Mouse (Mus musculus) thymus, adult 18-20 months (tissue): ENCODE measurements at regions not wholly inside any gene's neighbourhood (a gene's known extent, or its start where the extent isn't known, plus 50 kb on each side); places are given as distances from the start of the nearest gene placed in this dataset.
A peak's percentile ranks its signal among the peaks of the same experiment; 100 is the strongest.
"Not testable (repeated sequence)": the region's sequence is repeated elsewhere in the genome, so short reads cannot be mapped to it uniquely, and the experiment has no call there.

Source experiments
- DNase-seq, 2 experiments: peaks; one replicate each; pipeline ENCODE4 v3.0.0; 2022; ENCODE audit warnings: mixed read lengths in 2 of 2

DNA sequence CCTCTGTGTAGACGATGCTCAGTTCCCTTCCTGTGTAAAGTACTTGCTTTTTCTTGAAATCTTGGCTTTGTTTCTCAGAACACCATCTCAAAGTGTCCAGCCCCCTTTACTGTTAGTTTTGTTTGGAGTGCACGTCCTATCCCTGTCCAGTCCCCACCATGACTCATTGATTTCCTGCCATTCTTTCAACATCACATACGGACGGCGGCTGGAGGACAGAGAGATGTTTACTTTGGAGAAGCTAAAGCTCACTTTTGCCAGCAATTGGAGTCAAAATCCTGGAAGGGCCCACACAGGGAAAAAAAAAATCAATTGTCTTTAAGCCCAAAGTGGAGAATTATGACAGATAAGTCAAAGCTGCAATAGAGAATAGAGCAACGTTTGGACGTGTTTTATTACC, 51.8 kb downstream of the Gm5426 start:
- no peak for DNase-seq

DNA sequence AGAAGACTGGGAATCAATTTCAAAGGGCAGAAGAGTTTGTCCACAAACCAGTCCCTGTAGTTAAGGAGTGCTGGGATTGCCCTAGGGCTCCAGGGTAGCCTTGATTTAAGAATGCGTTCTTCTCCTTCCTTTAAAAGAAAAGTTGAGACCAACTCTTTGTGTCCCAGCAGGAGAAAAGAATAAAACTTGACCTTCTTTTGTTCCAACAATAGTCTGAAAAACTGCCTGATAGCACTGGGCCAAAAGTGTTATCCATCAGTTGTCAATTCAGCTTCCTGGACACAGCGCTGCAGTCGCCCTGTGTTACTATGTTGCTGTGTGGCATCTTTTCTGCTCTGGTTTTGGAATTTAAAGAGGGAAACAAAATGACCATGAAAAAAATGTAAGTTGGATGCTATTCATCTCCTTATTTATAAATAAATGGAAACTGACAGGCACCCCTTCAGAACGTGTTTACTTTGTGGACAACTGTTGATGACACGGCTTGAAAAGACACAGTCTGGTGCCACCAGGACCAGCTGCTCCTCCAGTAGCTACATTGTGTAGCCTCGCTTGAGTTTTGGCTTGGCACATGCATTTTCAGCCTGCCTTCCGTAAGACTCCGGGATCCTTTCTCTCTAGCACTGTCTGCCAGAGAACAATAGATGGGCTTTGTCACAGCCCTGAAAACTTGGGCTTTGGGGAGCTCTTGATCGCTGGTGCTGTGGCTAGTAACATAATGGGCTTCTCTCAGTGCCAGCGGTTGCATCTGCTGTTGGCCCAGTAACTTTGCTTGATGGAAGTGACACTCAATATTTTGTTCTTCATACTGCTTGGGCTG, 54.0 kb downstream of the Gm5426 start:
- no peak for DNase-seq

DNA sequence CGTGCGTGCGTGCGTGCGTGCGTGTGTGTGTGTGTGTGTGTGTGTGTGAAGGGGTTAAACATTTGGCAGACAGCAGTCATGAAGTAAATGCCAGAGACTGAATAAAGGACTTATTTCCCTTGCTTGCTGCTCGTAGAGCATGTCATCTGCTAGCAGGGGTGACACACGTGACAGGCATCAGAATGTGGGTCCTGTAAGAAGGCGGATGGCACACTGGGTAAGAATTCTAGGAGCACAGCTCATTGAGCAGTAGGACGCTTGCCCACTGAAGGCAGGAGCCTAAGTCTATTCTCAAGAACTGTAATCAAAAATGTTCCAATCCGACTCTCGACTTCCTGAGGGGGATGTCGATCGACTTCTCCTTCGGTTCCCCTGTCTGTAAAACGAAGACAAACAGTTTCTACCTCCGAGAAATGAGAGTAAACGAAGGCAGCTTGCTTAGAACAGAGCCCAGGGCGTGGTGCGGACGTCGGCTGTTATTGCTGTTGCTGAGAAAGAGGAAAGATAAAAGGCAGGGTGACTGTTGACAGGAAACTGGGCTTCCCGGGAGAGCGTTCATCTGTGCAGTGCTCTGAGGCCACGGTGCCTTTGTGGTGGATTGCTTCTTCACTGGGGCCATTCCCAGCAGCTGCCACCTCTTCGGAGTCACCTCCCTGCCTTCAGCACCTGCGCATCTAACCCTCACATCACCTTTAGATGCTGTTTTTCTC, 64.7 kb downstream of the Gm5426 start:
- DNase-seq, result peak; percentile 22 to 54

DNA sequence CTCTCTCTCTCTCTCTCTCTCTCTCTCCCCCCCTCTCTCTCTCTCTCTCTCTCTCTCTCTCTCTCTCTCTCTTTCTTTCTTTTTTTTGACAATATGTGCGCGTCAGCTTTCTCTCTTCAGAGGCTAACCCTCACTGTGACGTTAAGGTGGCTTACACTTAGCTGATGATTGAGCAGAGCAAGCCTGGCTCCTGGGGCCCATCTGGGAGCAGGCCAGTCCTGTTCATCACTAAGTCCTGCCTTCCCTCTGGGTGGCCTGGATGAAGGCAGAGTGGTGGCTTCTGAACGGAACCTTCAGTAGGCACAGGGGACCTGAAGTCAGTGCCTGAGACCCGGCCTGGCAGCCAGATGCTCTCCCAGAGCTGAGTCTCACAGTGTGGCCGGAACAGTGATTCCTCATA, 65.5 kb downstream of the Gm5426 start:
- DNase-seq, result no peak

DNA sequence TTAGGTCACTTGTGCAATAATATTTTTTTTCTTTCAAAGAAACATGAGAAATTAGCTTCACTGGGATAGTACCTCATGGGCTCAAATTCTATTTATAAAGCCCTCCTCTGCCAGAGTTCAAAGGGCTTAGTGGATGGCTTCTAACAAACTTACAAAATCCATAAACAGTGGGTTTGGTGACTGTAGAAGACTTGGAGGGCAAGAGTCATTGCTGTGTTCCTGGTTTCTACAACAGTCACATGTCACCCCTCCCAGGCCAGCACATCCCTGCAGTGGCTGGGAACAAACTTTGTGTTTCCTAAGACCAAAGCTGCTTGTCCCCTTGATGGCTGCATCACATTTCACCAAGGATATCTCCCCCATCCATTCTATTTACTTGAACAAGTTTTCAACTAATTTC, 66.5 kb downstream of the Gm5426 start:
- DNase-seq, result no peak

DNA sequence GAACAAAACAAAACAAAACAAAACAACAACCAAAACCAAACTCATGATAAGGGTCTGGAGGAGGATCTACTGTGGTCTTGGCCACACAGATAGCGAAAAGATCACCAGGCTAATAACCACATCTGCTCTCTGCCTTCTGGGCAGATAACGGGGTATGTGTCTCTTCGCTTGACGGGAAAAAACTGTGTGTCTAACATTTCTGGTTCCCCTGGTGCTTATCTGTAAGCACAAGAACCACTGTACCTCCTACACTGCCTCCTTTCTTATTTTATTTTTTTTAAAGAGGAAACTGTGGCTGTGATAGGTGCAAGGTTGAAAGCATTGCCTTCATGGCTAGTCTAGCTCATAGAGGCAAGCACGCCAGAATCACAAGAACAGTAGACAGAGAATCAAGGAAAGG, 67.8 kb downstream of the Gm5426 start:
- no peak for DNase-seq

DNA sequence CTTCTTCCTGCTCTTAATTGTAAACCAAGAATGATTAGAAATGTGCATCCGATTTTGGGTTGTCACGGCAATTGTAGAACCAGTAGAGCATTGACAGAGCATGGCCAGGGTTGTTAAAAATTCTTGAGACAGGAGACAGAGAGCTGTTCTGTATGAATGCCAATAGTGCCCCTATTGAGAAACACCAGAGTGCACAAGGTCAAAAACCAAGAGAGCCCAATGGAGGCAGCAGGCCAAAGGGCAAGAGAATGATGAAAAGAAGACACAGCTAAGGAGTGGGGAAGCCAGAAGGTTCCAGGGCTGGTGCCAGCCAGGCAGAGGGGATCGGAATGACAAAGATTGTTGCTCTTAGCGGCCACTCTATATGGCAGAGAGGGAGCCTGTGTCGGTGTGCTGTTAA, 72.8 kb downstream of the Gm5426 start:
- no peak for DNase-seq

DNA sequence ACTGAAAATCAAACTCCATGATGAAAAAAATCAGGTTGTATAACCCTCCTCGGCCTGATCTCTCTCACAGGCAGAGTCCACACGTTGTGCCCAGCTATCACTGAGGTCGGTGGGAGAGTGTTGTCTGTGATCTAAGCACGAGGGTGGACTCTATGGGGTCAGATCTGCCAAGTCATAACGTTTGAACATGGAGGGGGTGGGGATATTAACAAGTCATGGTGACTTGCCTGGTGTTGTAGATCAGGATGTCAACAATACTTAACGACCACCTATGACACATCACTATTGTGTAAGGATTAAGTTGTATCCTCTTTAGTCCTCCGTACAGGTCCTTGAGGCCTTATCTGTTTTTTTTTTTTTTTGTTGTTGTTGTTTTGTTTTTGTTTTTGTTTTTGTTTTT, 74.8 kb downstream of the Gm5426 start:
- no peak for DNase-seq

DNA sequence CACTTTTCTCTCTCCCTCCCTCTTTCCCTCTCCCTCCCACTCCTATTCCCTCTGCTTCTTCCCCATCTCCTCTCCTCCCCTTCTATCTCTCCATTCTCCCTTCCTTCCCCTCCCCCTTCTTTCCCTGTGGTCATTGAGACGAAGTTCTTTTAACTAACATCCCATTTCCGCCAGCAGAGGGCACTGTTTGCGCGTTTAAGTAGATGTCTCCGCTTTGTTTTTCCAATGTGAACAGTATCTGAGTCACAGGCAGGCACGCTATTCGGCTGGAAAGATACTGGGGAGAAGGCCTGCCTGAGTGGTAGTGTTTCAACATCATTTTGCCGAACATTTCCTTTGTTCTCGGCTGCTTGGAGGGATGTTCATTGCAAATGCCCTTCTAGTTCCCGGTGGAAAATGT, 77.5 kb downstream of the Gm5426 start:
- DNase-seq, result peak; percentile 55 to 72

DNA sequence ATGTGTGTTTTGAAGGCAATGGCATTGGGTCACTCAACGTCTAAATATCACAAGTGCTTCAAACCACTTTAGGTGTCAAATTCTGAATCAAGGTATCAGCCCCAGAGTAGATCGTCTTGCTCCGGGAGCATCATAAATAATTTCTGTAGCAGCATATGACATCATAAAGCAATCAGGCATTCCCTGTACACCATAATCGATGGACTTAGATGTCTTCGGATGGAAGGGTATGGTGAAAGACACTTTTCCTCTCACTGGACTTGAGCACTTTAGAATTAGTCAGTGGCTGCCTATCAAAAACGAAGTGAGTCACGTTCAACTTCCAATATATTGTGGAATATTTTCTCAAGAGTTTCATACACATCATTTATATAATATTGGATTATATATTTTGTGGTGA, 77.9 kb downstream of the Gm5426 start:
- DNase-seq, result no peak

DNA sequence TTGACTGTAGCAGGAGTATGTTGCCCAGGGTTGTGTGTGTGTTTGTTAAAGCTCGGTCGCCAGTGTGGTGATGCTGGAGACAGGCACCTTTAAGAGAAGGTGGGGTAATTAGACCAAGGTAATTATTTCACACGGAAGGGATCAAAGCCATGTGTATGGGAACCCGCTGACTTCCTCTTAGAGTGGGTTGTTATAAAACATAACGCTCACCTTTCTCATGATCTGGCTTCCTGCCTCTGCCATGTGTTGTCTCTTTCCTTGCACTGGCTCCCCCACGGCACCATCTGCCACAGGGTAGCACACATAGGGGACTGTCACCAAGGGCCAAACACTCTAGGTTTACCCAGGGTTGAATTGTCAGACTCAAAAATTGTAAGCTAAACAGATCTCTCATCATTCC, 78.5 kb downstream of the Gm5426 start:
- peak; percentile 29 to 47 for DNase-seq

DNA sequence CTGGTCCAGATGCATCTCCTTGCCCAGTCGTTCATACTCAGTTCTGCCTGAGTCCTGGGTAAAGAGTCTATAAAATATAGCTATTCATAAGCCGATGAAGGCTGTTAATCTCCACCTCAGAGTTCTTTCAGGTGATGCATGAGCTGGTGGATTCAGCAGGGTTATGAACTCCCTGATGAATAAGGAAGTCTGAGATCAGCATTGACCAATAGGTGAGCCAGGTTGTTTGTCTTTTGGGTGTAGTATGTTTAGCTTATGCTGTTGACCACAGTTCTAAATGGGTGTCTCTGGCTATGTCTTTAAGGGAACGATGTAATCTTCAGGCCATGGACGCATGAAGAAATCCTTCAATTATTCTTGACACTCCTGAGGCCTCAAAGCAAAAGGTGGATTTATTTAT, 84.3 kb downstream of the Gm5426 start:
- no peak for DNase-seq

DNA sequence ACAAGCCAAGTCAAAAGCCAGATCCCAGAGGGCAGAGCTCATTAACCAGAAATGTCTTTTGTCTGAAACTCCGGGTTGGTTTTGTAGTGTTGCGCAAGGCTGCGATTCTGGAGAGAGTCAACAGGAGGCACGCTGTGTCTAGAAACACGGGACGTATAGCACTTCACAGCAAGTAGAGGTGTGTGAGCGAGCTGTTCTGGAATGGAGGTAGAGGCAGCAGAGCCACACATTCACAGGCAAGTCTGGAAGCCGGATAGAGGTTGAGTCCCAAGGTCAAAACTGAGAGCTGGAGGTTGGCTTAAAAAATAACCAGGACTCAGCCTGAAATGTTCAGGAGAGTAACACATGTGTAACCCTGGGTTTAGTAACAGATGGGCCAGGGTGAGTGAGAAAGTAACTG, 94.0 kb downstream of the Gm5426 start:
- no peak for DNase-seq

DNA sequence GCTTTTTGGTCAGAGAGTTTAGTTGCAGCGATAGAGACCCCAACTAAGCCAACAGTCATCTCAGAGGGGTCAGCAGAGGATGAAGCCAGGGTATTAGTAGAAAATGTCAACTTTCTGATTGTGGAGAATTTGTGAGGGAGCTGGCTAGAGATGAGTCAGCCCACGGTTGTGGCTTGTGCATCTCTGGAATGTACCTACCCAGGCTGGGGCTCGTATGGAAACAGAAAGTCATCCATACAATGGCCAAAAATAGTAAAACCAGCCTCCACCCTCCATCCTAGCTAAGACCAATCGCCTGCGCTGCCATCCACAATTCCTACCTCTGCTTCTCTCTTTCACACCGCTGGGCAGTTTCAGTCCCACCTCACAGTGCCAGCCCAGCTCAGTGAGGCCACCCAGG, 94.9 kb downstream of the Gm5426 start:
- no peak for DNase-seq

DNA sequence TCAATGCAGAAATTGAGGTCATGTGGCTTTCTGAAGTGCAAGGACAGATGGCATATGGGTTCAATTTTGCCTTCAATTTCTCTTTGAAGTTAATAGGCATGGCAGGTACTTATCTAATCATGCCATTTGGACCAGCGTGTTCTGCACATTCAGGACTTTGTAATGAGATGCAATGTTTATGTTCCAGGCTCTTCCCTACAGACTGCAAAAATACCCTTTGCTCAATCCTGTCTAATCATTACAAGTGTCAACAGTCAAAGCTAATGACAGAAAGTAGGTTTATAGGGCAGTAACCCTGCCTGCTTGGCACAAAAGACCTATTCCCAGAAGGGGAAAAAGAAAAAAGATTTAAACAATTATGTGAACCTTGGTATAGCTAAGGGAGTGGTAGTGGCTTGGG, 96.5 kb downstream of the Gm5426 start:
- no peak for DNase-seq

DNA sequence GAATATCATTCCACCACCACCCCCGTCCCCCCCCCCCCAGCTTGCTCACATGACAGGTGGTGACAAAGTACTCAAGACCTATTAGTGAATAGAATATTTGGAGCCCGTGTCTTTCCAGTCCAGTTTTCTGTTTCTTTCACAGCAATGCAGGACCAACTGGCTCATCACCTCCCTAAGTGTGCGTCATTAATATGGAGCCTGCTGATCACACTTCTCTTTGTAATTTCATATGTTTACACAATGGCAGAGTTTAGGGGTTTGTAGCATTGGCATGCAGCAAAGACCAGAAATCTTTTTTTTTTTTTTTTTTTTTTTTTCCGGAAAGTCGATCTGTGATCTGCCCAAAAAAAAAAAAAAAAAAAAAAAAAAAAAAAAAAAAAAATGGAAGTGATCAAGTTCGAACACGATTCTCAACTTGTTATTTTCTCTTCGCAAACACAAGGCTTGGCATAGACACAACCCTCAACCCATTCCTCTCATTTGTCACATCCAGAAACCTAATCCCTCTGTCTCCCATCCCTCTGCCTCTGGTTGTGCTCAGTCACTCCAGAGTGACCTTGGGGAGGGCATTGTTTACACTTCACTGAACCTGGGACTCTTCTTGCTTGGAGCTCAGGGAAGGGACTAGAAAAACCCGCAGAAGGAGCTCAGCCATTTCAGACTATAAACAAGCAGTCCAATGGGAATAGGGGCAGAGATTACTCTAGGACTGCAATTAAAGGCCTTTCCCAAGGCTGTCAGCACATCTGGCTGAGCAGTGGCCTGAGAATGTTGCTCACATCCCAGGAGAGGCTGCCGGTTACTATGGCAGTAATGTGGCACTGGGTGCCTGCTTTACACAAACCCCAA, 98.4 kb downstream of the Gm5426 start:
- DNase-seq, result no peak

DNA sequence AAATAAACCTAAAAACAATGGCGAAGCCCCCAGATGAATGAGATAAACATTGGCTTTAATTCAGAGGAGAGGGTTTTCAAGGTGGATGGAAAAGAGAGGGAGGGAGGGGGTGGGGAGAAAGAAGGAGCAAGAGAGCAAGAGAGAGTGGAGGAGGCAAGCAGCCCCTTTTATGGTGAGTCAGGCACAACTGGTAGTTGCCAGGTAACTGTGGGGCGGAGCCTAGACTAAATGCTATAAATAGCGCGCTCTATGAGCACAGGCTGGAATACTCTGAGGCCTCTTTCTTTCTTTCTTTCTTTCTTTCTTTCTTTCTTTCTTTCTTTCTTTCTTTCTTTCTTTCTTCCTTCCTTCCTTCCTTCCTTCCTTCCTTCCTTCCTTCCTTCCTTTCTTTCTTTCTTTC, 99.6 kb downstream of the Gm5426 start:
- not testable (repeated sequence) for DNase-seq

DNA sequence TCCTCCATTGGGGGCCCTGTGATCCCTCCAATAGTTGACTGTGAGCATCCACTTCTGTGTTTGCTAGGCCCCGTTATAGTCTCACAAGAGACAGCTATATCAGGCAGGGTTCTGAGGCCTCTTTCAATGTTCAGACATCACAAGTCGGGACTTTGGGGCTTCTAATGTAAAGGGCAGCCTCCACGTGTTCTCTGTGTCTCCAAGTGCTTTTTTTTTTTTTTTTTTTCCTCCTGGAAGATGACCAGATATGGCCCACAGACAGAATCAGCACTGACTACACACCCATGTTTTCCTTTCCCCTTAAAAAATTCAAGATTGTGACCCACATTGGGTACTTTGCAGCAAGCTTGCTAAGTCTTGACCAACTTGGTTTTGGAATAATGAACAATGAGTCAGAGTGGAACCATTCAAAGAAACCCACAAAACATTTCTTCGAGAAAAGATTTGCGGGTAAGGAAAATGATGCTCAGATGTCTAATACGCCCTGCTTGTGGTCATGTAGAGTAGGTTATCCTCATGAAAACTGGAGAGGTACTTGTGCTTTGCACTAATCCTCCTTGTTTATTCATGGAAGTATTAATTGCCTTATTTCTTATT, 100.5 kb downstream of the Gm5426 start:
- no peak for DNase-seq

DNA sequence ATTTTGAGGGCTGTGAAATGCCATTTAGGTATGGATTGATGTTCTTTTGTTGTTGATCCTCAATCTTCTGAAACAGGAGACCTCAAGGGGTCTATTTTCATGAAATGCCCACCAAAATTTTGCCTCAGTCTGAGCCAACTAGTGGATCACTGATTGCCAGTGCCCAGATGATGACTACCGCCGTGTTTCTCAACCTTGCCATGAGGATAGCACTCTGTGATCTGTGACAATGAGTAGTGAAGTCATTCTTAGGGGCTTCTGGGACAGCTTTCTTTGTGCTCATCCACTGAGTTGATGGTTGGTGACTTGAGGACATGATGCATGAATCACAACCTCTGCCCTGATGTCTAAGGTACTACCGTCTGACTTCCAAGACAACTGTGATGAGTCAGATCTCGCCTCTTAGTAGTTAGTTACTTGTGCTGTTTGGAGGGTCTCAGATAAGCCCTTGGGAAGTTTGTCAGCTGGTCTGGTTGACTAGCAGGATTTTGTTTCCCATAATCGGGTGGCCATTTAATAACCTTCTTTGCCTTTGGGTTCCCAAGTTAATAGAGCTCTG, 101.2 kb downstream of the Gm5426 start:
- no peak for DNase-seq

DNA sequence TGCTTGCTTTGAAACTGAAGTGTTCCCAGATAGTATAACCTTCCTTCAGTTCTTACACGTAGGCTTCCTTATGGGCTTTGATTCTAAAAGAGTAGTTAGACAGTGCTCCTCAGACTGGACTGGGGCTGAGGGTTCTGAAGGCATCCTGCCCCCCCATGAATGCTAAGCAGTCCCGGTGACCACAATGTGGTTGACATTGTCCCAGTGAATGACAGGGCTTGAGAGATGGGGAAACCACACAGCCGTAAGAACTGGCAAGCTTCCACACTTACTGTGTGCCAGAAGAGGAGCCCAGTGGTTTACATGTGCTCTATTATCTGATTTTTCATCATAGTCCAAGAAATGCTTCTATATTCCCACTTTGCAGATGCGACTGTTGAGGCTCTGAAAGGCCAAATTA, 101.8 kb downstream of the Gm5426 start:
- DNase-seq, result no peak

DNA sequence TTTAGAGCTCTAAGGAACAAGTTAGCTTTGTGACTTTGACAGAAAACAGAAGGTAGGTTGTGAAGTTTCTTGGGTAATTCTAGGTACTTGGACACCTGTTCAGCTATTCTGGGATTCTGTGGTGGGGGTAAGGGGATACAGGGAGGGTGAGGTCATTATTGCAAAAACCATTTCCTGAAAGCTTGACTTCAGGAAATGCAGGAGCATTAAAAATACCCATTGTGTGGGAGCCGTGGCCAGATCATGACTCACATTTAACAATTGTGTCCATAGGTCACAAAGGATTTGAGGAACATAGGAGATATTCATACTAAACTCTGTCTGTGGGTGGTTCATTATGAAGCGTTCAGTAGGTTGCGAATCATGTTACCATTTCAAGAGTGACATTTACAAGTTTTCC, 102.4 kb downstream of the Gm5426 start:
- no peak for DNase-seq

DNA sequence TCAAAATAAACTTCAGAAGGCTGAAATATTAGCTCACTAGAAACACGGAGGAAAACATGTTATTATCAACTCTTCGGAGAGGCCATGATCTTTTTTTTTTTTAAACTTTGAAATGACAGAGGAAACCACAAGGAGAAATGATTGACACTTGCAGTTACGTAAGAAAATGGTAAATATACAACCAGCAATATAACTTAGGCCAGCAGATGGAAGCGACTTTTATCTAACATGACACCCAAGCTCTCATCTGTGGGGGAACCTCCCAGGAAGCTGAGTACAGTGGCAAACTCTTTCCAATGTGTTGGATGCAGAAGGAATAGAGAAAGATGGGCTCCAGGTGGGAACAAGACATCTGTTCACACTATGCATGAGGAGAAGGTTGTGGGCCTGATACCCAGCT, 104.2 kb downstream of the Gm5426 start:
- no peak for DNase-seq

DNA sequence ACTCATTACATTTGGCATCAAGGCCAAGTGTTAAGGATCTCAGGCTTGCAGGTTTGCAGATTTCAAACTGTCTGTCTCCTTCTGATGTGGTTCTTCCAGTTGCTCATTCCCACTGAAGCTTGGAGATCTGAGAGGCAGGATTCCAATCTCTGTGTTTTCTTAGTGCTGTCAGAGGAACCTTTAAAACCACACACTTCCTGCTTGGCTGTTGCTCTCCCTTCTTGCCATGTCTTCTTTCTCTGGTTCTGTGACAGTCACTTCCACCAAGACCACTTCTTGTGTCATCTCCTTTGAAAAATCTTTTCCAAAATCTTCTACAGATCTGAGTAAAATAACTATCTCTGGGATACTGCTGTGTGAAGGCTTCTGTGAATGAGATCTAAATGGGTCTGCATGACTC, 117.3 kb downstream of the Gm5426 start:
- no peak for DNase-seq
